Mouse (Mus musculus) mature B cell (primary cell): ENCODE data around the gene Slc16a11.

Source experiments
- in situ Hi-C: fragments of 300-500 bp; cut with MboI; formaldehyde crosslinking; loops from 2 replicates; pipeline ENCODE4 v1.14.3; 2019

Gene Slc16a11

GRCm38 (mm10) chr11:70251853-70252252, 39.3 kb downstream of the Slc16a11 start:
- in situ Hi-C loops = no loop called here

GRCm38 (mm10) chr11:70254337-70254736, 41.8 kb downstream of the Slc16a11 start:
- in situ Hi-C loops = no loop called here

- in situ Hi-C loops = no loop called here
Observed at GRCm38 (mm10) chr11:70254931-70255531, 42.5 kb downstream of the Slc16a11 start, which contains the start of gene Alox12. TSS of gene Alox12 (minus strand) at chr11:70255353.

GRCm38 (mm10) chr11:70259035-70259434, 46.5 kb downstream of the Slc16a11 start:
- in situ Hi-C loops = no loop called here

GRCm38 (mm10) chr11:70265252-70265651, 52.7 kb downstream of the Slc16a11 start:
- in situ Hi-C loops = no loop called here

- in situ Hi-C loops = no loop called here
Observed at GRCm38 (mm10) chr11:70265819-70266218, 53.3 kb downstream of the Slc16a11 start.
